Mouse (Mus musculus) mesoderm, embryonic 11.5 days (tissue): Measurements from ENCODE around the gene Defb10.
"Not testable (repeated sequence)": the region's sequence is repeated elsewhere in the genome, so short reads cannot be mapped to it uniquely, and the experiment has no call there.

ENCODE experiments used
- DNase-seq: peaks from one replicate; pipeline ENCODE4 v3.0.0-alpha.2; 2012; ENCODE audit warnings: low read depth, low spot score

Gene Defb10

DNA sequence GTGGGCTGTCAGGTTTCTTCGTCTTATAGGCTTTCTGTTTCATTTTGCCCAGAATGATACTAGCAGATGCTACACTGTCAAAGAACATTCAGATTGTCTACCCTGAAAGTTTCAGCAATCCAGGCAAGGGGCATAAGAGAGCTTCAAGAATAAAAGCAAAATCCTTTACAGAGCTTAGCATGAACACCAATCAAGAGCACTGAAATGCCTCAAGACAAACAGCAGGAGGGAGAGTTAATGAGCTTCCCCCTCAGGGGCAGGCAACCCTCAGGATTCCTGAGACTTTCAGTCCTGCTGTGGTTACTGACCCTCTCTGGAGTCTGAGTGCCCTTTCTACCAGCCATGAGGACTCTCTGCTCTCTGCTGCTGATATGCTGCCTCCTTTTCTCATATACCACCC, at the start of gene Defb10:
Defb10 (plus strand) TSS at position 316 of the 400 bp plus-strand sequence.
- not testable (repeated sequence) for DNase-seq

DNA sequence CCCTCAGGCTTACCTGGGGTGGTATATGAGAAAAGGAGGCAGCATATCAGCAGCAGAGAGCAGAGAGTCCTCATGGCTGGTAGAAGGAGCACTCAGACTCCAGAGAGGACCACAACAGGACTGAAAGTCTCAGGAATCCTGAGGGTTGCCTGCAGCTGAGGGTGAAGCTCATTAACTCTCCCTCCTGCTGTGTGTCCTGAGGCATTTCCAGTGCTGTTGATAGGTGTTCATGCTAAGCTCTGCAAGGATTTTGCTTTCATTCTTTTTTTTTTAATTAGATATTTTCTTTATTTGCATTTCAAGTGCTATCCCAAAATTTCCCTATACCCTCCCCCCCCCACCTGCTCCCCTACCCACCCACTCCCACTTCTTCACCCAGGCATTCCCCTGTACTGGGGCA, 26.6 kb downstream of the Defb10 start, which contains the start of gene Defb9:
Defb9 (minus strand) TSS at position 101 of the 400 bp plus-strand sequence.
- DNase-seq: not testable (repeated sequence)

DNA sequence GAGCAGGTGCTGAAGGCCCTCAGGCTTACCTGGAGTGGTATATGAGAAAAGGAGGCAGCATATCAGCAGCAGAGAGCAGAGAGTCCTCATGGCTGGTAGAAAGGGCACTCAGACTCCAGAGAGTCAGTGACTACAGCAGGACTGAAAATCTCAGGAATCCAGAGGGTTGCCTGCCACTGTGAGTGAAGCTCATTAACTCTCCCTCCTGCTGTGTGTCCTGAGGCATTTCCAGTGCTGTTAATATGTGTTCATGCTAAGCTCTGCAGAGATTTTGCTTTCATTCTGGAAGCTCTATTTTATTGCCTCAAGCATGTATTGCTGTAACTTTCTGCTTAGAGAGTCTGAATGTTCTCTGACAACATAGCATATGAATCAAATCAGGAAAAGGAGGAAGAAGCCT, 47.6 kb downstream of the Defb10 start, which contains the start of gene Defb11:
Defb11 (minus strand) TSS at position 123 of the 400 bp plus-strand sequence.
- not testable (repeated sequence) for DNase-seq
